In the genomic region with DNA sequence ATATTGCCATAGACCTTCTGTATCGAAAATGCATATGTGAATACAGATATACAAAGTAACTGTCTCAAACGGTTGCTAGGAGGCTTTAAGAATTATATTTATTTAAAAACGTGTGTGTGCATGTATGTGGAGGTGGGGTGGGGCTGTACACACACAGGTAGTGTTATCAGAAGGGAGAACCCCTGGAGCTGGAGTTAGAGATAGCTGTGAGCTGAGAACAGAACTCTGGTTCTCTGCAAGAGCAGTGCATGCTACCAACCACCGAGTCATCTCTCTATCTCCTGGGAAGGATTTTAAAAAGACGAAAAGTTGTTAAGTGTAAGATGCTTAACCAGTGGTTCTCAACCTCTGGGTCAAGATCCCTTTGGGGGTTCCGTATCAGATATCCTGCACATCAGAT, we compare ENCODE assay signal across 29 mouse cellular contexts.
"Had no signal": no experiment of that assay in that cellular context is flagged by ENCODE, and none has a peak within 500 bp of the region (broad histone marks: within the 10 kb centered on the region; RNA-seq: fewer than 3 reads in every experiment).

No protein-coding gene starts in this region.

- H3K27ac ChIP-seq: embryonic facial prominence, embryonic 10.5 days; embryonic facial prominence, embryonic 12.5 days; embryonic facial prominence, embryonic 13.5 days; embryonic facial prominence, embryonic 15.5 days; forebrain, embryonic 10.5 days; forebrain, embryonic 12.5 days; forebrain, embryonic 13.5 days; forebrain, embryonic 15.5 days; gastrocnemius, adult 2 months; heart, adult 2 months had no signal

- H3K36me3 ChIP-seq: embryonic facial prominence, embryonic 10.5 days; embryonic facial prominence, embryonic 12.5 days; embryonic facial prominence, embryonic 13.5 days; embryonic facial prominence, embryonic 15.5 days; forebrain, embryonic 10.5 days; forebrain, embryonic 12.5 days; forebrain, embryonic 15.5 days had no signal

- H3K4me3 ChIP-seq: embryonic facial prominence, embryonic 10.5 days; embryonic facial prominence, embryonic 12.5 days; embryonic facial prominence, embryonic 13.5 days; embryonic facial prominence, embryonic 15.5 days; erythroblast, embryonic 14.5 days; forebrain, embryonic 10.5 days; forebrain, embryonic 12.5 days; forebrain, embryonic 13.5 days; forebrain, embryonic 15.5 days; gastrocnemius, adult 2 months; heart, adult 2 months had no signal

- H3K4me2 ChIP-seq: embryonic facial prominence, embryonic 12.5 days; embryonic facial prominence, embryonic 13.5 days; embryonic facial prominence, embryonic 15.5 days; forebrain, embryonic 12.5 days; forebrain, embryonic 13.5 days; forebrain, embryonic 15.5 days had no signal

- H3K9ac ChIP-seq: embryonic facial prominence, embryonic 12.5 days; embryonic facial prominence, embryonic 13.5 days; embryonic facial prominence, embryonic 15.5 days; forebrain, embryonic 12.5 days; forebrain, embryonic 13.5 days; forebrain, embryonic 15.5 days; forebrain, postnatal 0 days had no signal

- H3K27me3 ChIP-seq: embryonic facial prominence, embryonic 12.5 days; embryonic facial prominence, embryonic 13.5 days; embryonic facial prominence, embryonic 15.5 days; forebrain, embryonic 12.5 days; forebrain, embryonic 13.5 days; forebrain, embryonic 15.5 days had no signal

- H3K4me1 ChIP-seq: embryonic facial prominence, embryonic 10.5 days; embryonic facial prominence, embryonic 12.5 days; embryonic facial prominence, embryonic 13.5 days; embryonic facial prominence, embryonic 15.5 days; forebrain, embryonic 10.5 days; forebrain, embryonic 12.5 days; forebrain, embryonic 13.5 days had no signal

- DNase-seq: cerebellum, adult 2 months; cerebellum, adult 8-10 months; cerebellum, adult 9-10 months; cerebellum, adult 9-11 months; cerebellum, postnatal 10 days; cerebellum, postnatal 14 days; cerebellum, postnatal 25 days; cerebellum, postnatal 36 days; embryo, embryonic 11 days; forebrain, postnatal 0 days; gastrocnemius, adult 2 months; gastrocnemius, postnatal 10 days; gastrocnemius, postnatal 14 days; gastrocnemius, postnatal 25 days; gastrocnemius, postnatal 36 days; heart, adult 11 months; heart, adult 18-20 months; heart, adult 2 months had no signal

- ATAC-seq: forebrain, embryonic 13.5 days; forebrain, embryonic 14.5 days; forebrain, embryonic 15.5 days; forebrain, embryonic 16.5 days; forebrain, postnatal 0 days had no signal

- H3K9me3 ChIP-seq: embryonic facial prominence, embryonic 10.5 days; embryonic facial prominence, embryonic 12.5 days; embryonic facial prominence, embryonic 13.5 days; embryonic facial prominence, embryonic 15.5 days; forebrain, embryonic 10.5 days; forebrain, embryonic 12.5 days; forebrain, embryonic 13.5 days; forebrain, embryonic 15.5 days had no signal
